Mouse (Mus musculus) heart, postnatal 36 days (tissue): ENCODE measurements at regions not wholly inside any gene's neighbourhood (a gene's known extent, or its start where the extent isn't known, plus 50 kb on each side); places are given as distances from the start of the nearest gene placed in this dataset.
A peak's percentile ranks its signal among the peaks of the same experiment; 100 is the strongest.

ENCODE experiments used
- DNase-seq, 2 experiments: peaks; one replicate each; pipeline ENCODE4 v3.0.0; 2021 to 2022
- intact Hi-C: fragments of 180-260 bp; cut with DNase I; formaldehyde crosslinking; loops from one replicate; pipeline ENCODE4 v1.15.1; 2025

GRCm38 (mm10) chr13:99847531-99847930 lies 53.4 kb downstream of the Cartpt start:
- intact Hi-C loops = no loop called here
- DNase-seq = no peak

GRCm38 (mm10) chr13:99842626-99843025 lies 58.3 kb downstream of the Cartpt start:
- intact Hi-C loops = no loop called here
- DNase-seq = no peak

GRCm38 (mm10) chr13:99839446-99839845 lies 61.4 kb downstream of the Cartpt start:
- intact Hi-C loops = loop anchor here (2.0 to 5.0 kb wide), 4 partner anchors 232 to 465 kb away; no protein-coding TSS in a partner anchor
- DNase-seq = no peak

GRCm38 (mm10) chr13:99837772-99838425 lies 63.0 kb downstream of the Cartpt start:
- intact Hi-C loops = loop anchor here (2.0 to 5.0 kb wide), 5 partner anchors 231 to 485 kb away; no protein-coding TSS in a partner anchor
- peak; percentile 70 to 71 for DNase-seq

- intact Hi-C loops = loop anchor here (2.0 to 5.0 kb wide), 4 partner anchors 230 to 484 kb away; no protein-coding TSS in a partner anchor
- DNase-seq = no peak
Measured at GRCm38 (mm10) chr13:99837180-99837579, 63.7 kb downstream of the Cartpt start.

- intact Hi-C loops = loop anchor here (2.0 to 5.0 kb wide), 4 partner anchors 229 to 484 kb away; no protein-coding TSS in a partner anchor
- DNase-seq = peak in 1 of 2 experiments; percentile 21
Measured at GRCm38 (mm10) chr13:99836586-99836985, 64.3 kb downstream of the Cartpt start.

DNA sequence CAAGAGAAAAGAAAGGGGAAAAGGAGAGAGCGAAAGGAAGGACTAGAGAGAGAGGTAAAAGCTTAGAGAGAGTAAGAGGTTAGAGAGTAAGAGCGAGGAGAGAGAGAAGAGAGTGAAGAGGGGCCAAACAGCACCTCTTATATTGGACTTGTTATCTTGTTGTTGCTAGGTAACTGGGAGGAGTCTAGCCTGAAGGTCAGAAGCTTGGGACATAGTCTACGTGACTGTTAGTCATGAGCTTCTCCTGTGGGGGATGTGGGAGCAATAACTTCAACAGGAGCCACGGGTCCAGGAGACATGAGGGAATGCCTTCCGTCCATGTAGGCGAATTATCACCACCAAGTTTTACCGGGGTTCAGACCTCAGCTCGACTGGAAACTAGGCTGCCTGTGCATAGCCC lies 65.4 kb downstream of the Cartpt start:
- intact Hi-C loops = loop anchor here (5.0 kb wide), 3 partner anchors 228 to 338 kb away; no protein-coding TSS in a partner anchor
- DNase-seq = no peak

- no peak for DNase-seq
- intact Hi-C loops = no loop called here
Measured at GRCm38 (mm10) chr13:99830080-99830724, 70.7 kb downstream of the Cartpt start.

DNA sequence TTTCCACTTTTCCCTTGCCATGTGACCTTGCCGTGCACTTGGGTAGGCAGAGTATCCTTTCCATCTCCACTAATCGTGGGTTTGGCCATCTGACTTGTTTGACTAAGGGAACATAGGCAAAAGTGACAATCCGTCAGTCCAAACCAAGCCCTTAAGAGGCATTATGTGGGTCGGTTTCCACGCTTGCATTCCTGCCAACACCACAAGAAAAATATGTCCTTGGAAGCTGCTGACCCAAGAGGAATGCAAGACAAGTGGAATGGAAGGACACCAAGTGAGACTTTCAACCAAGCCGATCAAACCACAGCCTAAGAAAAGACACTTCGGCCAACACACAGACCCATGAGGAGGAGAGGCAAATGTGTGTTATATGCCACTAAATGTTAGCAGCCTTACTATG lies 73.3 kb downstream of the Cartpt start:
- DNase-seq = no peak
- intact Hi-C loops = no loop called here

DNA sequence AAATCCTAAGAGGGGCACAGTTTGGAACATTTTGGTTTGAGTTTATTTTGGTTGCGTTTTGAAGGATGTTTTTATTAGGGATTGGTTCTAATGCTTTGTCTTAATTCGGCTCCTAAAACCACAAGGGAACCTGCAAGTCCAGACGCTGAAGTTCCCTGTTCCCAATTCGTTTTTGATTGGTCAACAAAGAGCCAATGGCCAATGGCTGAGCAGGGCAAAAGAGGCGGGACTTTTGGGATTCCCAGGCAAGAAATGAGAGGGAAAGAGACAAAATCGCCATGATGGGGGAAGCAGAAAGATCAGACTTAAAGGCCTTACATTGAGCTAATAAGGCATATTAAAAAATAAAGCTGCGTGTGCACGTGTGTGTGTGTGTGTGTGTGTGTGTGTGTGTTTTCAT lies 76.3 kb downstream of the Cartpt start:
- intact Hi-C loops = no loop called here
- no peak for DNase-seq

- intact Hi-C loops = no loop called here
- no peak for DNase-seq
Measured at GRCm38 (mm10) chr13:99816666-99817065, 84.2 kb downstream of the Cartpt start.

DNA sequence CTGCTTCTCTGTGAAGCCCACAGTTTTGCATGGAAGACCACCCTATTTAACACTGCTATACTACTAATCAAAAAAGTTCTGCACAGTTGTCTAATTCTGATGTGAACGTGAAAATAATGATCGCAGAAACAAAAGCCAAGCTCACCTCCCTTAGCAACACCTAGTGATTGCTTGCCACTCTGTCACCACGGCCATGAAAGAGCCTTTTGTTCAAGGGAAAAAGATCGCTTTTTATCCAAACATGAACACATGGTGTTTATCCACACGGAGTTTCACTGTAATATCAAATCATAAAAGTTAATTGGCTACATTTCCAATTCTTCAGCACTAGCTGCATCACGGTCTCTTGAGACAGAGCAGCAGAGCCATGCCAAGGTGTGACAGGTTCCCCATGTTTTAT lies 85.1 kb downstream of the Cartpt start:
- intact Hi-C loops = no loop called here
- DNase-seq = no peak

GRCm38 (mm10) chr13:99814801-99815200 lies 86.1 kb downstream of the Cartpt start:
- intact Hi-C loops = no loop called here
- DNase-seq = no peak

DNA sequence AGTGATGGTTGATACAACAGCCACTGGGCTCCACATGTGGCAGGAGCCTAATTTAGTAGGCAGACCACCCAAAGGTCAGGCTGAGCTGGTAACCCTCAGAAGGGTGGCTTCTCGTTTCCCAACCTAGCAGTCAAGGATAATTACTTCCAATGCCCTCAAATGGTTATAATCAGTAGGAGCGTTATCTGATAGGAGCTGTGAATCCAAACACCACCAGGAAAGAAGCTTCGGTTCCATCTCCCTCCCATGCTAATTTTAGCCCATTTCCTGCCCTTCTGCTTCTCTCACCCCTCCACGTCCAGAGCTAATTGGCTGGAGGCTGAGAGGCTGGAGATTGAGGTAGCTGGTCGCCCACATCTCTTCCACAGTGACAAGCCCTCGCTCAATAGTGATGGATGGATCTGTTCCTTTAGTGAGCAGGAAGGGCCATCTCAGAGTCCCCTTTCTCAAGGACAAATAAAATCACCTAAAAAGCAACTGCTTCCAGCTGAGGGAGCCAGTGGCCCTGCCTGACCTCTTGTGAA lies 86.8 kb downstream of the Cartpt start:
- DNase-seq = no peak
- intact Hi-C loops = no loop called here

DNA sequence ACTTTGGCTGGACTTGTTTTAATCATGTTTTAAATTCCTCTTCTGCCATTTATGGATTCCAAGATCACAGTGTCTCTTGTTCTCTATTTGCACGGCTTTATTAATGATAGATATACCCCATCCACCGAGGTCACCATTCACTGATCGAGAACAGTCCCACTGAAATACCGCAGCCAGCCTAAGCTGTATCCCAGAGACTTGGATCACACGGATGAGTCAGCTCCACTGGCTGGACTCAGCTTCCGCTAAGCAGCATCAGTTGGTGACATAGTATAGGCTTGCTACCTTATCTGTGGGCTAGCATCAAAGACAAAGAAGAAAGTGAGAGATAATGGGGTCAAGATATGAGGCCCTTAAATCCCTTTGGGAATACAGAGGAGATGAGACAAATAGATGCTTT lies 106.4 kb downstream of the Cartpt start:
- no peak for DNase-seq
- intact Hi-C loops = no loop called here

DNA sequence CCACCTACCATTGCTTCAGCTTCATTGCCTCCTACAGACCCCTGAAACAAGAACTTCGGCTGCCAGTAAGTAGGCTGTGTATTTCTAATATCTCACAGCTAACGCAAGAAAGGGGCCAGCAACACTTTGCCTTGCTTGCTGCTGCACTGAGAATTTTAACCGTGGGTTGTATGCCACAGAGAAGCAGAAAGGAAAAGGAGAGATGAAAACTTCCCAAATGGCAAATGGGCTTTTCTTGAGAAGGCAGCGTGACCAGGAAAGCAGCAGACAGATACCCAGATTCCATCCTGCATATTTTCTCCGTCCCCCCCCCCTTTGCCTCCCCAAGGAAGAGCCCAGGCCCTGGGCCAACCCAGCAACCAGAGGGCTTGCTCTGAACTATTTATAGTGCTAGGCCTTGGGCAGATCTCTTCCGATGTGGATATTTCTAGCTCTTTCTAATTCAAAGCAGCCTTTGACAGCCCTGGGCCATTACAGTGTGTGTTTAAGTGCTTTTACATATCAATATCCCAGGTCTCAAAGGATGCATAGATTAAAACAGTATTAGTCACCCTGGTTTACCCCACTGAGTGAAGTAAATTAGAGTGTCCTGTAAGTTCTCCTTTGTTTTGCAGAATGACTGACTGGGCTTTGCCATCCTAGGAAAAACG lies 107.0 kb downstream of the Cartpt start:
- no peak for DNase-seq
- intact Hi-C loops = no loop called here

- intact Hi-C loops = no loop called here
- no peak for DNase-seq
Measured at GRCm38 (mm10) chr13:99793001-99793400, 107.9 kb downstream of the Cartpt start.

DNA sequence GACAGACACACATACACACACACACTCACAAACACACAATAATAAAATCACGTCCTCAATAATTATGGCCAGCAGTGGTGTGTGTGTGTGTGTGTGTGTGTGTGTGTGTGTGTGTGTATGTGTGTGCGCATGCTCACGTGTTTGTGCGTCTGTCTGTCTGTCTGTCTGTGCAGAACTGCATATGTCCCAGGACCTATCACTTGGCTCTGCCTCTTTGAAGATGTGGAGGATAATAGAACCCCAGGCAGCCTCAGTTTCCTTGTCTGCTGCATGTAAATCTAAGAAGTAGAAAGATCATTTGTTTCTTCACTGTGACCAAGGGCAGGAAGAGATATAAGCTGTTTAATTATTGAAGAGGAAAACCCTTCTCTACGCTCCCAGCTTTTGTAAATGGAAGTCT lies 109.9 kb downstream of the Cartpt start:
- no peak for DNase-seq
- intact Hi-C loops = no loop called here

DNA sequence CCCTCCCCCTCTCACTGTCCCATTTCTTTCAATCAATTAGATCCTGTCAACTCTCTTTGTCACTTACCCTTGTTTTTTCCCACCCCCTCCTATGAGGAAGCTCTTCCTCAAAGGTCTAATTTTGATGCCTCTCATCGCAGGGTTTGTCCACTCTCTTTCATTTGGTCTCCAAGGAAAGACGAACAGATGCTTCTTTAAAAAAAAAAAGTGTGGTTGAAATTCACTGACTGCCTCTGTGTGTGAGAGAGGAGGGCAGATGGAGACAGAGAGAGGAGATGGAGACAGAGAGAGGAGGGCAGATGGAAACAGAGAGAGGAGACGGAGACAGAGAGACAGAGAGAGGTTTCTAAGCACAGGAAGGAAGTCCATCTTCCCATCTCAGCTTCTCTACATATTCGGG lies 113.1 kb downstream of the Cartpt start:
- DNase-seq = no peak
- intact Hi-C loops = no loop called here

DNA sequence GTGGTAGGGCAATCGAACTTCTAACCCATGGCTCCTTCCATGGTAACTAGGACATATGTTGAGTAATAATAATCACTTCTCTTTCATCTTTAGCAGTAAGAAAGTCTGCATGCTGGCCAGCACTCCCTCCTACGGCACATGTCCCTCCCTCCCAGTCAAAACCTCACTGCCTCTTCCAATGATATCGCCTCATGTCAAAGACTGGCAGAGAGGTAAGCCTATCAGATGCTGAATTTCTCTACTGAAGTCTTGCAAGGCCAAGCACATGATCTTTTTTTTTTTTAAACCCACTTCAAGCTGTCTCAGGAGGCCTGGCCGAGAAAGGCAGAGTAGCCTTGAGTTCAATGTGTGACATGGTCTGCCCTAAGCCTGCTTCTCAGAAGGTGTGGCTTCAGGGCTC lies 115.5 kb downstream of the Cartpt start:
- intact Hi-C loops = no loop called here
- DNase-seq = no peak

DNA sequence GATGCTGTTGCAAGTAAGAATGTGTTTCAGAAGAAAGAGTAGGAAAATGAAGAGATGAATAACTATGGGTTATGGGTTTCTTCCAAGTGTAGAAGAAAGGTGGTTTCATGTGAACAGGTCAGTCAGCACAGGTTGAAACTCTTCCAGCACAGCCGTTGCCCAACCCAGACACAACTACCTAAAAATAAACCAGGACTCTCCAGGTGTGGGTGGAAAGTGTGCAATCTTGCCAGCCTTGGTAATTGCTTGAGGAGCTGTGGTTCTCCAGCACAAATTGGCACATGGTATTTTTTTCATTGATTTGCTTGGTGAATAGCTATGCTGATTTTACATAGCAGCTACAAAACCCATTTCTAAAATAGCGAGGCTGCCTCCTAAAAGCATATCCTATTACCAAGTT lies 116.6 kb downstream of the Cartpt start:
- intact Hi-C loops = no loop called here
- no peak for DNase-seq
